Mouse (Mus musculus) kidney, adult 10 weeks (tissue): ENCODE results near the gene Ankrd27. TPM values are rescaled to one million over a fixed set of nuclear protein-coding genes. Genes with fewer than 3 reads are reported as not detected.

ENCODE experiments used
- polyA plus RNA-seq: library from polyadenylated mRNA; stranded (reverse); fragments of 350-450 nt; fragmentation: Illumina TruSeq; extraction: RNeasy Lipid Tissue Mini Kit (QIAGEN cat#74804); gene quantifications from one replicate; pipeline ENCODE4 v1.2.3, GENCODE M21; 2014; ENCODE audit warnings: low read depth, low replicate concordance

The Ankrd27 gene
- polyA plus RNA-seq, result 8.1 TPM

GRCm38 (mm10) chr7:35586055-35586905, at the start of gene Ankrd27:
Gene Ankrd27, plus strand, starts transcription at chr7:35586244.

DNA sequence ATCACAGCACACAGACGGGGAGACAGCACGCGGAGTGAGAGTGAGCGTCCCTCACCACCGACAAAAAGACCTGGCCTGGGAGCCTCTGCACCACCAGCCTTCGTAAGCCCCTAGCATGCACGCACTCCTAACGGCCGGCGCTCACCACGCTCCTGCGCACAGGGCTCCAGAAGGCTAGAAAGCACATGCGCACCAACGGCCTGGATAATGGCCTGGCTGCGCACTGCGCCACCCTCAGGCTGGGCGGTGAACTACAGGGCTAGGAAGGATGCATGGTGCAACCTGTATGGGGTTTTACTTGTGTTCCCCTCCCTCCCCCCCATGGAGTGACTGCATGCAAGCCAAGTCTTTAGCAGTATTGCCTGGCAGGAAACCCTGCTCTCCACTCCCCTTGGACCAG, 48.5 kb upstream of the Ankrd27 start, which contains the start of gene Tdrd12:
Gene Tdrd12, minus strand, starts transcription at position 184 of the 400 bp plus-strand sequence.

GRCm38 (mm10) chr7:35556205-35556603, 29.8 kb upstream of the Ankrd27 start, which contains the start of gene Nudt19:
Gene Nudt19, minus strand, starts transcription at chr7:35556304.

GRCm38 (mm10) chr7:35585191-35586054, 621 bp upstream of the Ankrd27 start, which contains the start of gene Rgs9bp:
Gene Rgs9bp, minus strand, starts transcription at chr7:35585582.

DNA sequence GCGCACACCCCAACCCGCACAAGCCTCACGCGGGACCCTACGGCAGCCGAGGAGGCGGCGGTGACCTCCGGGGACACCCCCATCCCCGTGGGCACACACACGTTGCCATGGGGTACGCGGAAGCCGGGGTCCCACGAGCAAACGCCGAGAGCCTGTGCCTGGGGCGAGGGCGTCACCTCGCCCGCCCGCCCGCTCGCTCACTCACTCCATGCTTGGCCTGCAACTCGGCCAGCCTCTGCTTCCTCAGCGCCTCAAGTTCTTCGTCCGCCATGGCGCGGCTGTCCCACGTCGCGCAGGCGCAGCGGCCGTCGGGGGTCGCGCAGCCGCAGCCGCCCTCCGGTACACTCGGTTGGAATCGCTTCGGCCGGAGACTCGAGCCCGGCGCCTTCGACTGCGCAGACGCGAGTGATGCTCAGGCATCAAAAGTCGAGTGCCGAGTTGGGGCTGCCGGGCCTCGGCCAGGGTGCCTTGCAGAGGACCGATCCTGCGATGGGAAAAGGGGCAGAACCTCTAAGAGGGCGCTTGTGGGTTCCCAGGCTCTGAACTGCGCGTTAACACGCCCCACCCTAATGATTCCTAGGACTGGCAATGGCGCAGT, 61.2 kb downstream of the Ankrd27 start, which contains the start of gene Pdcd5:
Gene Pdcd5, minus strand, starts transcription at position 421 of the 598 bp plus-strand sequence.

Other genes starting within 250 kb of the Ankrd27 start
- 4.4 TPM for gene Faap24, start 189.4 kb upstream of the Ankrd27 start, polyA plus RNA-seq
- gene Cep89, start 189.2 kb upstream of the Ankrd27 start, polyA plus RNA-seq, result 32.3 TPM
- gene Slc7a9, start 137.4 kb upstream of the Ankrd27 start, polyA plus RNA-seq, result 62.5 TPM
- gene Tdrd12, start 48.5 kb upstream of the Ankrd27 start, polyA plus RNA-seq, result 0.73 TPM
- 1,575 TPM for gene Nudt19, start 29.9 kb upstream of the Ankrd27 start, polyA plus RNA-seq
- 0.57 TPM for gene Rgs9bp, start 662 bp upstream of the Ankrd27 start, polyA plus RNA-seq
- gene Pdcd5, start 61.3 kb downstream of the Ankrd27 start, polyA plus RNA-seq, result 243 TPM
- gene Dpy19l3, start 168.2 kb downstream of the Ankrd27 start, polyA plus RNA-seq, result 19.6 TPM
- gene Zfp507, start 216.8 kb downstream of the Ankrd27 start, polyA plus RNA-seq, result 8.6 TPM